Mouse (Mus musculus): ENCODE measurements at regions not wholly inside any gene's neighbourhood (a gene's known extent, or its start where the extent isn't known, plus 50 kb on each side); places are given as distances from the start of the nearest gene placed in this dataset.
"Not testable (repeated sequence)": the region's sequence is repeated elsewhere in the genome, so short reads cannot be mapped to it uniquely, and the experiment has no call there.

DNA sequence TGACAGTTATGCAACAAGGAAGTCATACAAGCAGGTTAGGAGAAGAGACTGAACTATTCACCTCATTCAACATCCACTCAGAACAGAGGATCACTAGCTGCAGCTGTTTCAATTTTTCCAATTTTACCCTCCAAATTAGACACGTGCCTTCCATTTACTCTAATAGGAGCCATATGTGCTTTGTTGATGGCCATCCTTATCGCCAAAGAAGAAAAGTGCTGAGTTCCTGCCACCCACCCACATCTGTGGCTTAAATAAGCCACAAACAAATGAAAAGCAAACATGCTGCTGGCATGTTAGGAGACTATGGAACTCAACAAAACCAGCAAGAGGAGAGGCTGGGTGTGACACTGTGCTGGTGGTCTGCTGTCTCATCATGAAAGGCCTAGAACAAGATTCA lies 1786.1 kb downstream of the 9330182O14Rik start:
- DNase-seq (ENCODE audit: low read depth, low spot score) = no peak

DNA sequence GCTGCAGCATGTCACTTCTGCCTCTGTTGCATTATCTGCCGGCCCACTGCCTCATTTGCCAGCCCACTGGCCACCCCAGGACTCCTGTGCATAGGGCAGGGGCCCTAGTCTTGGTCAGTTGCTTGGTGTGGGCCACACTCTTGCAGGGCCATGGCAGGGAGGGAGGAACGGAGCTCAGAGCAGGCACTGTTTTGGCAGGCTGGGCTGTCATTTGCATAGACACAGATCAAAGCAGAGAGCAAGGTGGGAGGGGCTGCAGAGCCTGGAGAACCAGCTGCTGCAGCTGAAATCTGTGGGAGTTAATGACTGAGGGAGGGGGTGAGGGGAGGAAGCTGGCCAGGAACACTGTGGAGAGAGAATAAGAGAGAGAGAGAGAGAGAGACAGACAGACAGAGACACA lies 1802.5 kb downstream of the 9330182O14Rik start:
- no peak for DNase-seq (ENCODE audit: low read depth, low spot score)

DNA sequence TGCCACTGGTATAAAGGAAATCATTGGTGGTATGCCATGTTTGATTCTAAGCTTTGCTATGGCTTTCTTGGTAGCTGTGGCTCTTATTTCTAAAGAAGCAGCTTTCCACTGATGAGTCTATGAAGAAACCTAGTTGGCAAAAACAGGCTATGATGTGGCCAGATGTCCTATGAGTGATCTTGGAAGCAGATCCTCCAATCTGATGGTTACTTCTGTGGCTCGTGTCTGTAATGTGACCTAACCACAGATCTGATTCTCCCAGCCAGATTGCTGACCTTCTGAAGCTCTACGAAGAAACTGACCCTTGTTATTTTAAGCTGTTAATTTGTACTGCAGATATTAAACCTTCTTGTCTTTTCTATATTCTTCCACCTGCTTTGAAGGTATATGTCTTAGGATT lies 1811.1 kb downstream of the 9330182O14Rik start:
- DNase-seq (ENCODE audit: low read depth, low spot score) = no peak

DNA sequence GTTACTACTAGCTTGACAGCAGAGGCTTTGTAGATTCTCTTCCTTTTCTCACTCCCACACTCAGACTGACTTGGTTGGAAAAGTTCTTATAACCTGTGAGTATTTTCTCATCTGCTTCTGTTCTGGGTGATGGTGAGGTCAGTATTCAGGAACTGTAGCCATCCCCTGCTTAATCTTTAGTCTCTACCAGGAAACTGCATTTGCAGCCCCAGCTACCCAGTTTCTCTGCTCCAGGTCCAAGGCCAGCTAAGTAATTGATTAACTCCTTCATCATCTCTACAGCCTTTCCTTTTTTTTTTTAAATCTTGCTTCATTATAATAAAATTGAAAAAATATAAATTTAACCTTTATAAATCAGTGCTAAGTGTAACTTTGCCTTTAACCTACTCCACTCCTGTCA lies 1813.7 kb downstream of the 9330182O14Rik start:
- DNase-seq (ENCODE audit: low read depth, low spot score) = no peak

DNA sequence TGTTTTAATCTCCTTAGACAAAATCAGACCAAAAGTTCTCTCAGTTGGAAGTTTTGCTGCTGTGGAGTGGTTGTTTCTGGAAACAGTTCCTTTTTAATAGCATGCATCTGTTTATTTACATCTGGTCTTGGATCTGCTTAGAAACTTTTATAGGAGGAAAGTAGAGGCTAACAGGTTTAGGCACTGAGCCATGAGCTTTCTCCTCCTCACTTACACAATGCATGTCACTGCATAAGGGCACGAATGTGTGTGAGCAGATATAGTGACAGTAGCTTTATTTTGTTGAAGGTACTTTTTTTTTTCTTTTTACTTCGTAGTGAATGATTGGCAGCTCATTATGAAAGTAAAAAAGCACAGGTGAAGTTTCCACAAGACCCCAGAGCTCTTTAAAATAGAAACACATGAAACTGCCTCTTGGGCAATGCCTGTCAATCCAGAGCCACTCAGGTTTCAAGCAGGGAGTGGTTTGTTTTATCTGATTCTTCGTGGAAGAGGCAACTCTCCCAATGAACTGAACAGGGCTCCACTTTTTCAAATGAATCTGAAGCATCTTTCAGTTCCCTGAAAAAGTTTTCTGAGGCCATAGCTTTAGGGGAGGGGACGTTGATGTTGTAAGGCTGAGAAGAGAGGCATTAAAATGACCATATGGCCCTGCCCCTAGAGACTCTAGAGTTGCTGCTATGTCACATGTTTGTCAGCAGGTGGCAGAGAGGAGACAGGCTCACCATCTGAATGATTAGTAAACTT lies 1814.4 kb downstream of the 9330182O14Rik start:
- DNase-seq (ENCODE audit: low read depth, low spot score) = no peak

DNA sequence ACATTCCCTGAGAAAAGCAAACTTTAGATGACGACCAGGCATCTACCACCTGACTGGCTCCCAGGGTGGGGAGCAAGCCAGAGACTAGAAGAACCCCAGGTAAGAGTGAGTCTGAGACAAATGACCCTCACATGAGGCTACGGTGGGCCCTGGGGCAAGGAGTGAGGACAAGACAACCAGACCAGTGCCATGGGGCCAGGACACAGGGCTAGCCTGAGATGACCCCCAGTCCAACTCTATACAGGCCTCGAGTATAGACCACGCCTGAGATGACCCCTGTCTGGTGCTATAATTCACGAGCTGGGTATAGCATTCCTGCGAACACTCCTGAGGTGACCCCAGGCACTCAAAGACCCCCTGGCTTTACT lies 1814.9 kb downstream of the 9330182O14Rik start:
- no peak for DNase-seq (ENCODE audit: low read depth, low spot score)

DNA sequence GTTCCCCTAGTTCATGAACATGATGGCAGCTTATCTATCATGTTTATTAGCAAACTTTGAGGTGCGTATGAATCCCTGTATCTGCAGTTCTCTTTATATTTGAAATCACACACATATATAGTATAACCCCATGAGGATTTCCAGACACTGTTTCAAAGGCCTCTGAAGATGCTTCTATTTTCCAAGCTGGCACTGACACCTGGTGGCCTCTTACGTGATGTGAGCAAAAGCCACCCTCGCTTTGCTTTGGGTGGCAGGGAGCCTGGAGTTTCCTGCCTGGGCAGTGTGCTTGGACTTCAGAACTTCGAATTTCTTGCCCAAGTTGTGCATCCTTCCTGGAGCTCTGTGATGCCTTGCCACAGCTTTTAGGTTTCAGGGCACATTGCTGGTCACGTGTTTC lies 1817.1 kb downstream of the 9330182O14Rik start:
- DNase-seq (ENCODE audit: low read depth, low spot score) = no peak

DNA sequence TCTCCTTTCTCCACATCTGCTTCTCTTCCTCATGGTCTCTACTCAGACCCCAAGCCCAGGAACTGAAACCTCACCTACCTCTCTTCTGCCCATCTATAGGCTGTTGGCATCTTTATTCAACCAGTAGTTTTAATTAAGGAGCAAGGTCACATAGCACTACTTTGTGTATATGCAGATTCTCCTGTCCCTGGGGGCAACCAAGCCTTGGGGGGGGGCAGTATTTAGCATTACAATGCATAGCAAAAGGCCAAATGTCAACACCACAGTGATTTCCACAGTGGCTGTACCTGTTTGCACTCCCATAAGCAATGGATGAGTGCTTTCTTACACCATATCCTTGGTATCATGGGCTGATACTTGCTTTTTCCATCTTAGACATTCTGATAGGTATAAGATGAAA lies 1826.4 kb downstream of the 9330182O14Rik start:
- DNase-seq (ENCODE audit: low read depth, low spot score) = no peak

DNA sequence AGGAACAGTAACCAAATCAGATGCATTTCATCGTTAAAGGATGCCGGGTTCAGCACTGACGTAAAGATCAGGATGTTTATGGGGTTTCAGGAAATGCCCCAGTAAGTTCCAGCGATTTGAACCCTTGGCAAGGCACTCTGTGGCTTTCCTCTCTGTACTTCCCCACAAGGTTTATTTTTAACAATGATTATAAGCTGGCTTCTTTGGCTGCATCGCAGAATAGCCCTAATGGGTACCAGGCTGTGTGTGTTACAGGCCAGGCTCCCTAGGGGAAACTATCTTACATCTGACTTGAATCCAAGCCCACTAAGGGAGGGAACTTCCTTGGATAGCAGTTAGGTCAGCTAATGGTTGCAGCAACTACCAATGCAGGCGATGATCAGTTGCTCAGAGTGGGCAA lies 1836.7 kb downstream of the 9330182O14Rik start:
- DNase-seq (ENCODE audit: low read depth, low spot score) = no peak

DNA sequence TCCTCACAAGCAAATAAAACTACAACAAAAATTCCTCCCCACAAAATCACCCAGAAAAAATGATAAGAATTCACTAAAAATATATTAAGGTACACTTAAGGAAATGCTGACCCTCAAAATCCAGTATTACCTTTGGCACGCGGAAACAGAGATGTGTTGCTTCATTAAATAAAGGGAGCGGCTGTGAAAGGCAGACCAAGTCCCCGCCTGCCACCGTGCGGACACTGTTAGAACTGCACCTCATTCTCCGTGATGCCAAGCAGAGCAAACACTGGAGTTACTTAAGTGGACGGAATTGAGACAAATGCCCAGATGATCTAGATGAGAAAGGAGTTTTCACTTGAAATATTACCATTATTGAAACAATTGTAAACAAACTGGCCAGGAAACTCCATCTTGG lies 1839.1 kb downstream of the 9330182O14Rik start:
- peak; percentile 32 for DNase-seq (ENCODE audit: low read depth, low spot score)

DNA sequence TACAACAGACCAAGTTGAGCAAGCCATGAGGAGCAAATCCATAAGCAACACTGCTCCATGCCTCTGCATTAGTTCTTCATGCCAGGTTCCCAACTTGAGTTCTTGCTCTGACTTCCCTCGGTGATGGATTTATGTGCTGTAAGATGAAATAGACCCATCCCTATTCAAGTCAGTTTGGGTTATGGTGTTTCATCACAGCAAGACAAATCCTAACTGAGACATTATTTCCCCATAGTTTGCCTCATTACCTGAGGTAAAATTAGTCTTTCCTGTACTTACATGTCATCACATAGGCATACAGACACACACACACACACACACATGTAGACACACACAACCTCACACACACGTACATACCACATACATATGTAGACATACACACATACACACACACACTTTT lies 1843.0 kb downstream of the 9330182O14Rik start:
- no peak for DNase-seq (ENCODE audit: low read depth, low spot score)

DNA sequence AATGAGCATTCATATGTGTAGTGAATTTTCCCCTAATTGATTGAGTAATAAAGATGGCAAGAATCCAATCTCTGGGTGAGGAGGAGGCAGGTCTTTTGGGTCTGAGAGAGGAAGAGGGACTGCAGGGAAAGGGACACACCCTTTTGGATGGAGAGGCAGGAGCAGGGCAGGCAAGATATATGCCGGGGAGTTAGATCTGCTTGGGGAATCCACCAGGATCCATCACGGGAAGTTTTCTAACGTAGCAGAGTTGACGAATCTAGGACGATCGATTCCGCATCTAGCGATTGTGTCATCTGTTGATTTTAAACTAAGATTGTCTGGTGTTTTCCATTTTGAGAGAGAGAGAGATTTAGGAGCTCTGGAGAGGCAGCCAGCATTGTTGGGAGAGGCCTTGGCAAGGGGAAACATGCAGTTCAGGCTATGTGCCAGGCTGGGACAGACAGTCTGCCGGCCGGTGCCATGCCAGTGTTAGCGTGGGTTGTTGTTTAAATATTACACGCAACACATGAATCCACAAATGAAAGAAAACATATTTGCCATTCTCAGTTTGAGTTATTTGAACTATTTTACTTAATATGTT lies 1843.6 kb downstream of the 9330182O14Rik start:
- no peak for DNase-seq (ENCODE audit: low read depth, low spot score)

DNA sequence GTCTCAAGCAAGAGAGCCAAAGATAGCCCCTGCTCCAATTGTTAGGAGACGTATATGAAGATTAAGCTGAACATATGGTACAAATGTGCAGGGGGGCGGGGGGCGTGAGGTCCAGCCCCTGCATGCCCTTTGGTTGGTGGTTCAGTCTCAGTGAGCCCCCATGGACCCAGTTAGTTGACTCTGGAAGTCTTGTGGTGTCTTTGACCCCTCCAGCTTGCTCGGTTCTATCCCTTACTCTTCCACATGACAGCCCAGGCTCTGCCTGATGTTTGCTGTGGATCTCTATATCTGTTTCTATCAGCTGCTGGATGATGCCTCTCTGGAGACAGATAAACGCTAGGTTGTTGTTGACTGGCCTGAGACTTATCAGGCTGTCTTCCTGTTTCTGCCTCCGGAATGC lies 1849.1 kb downstream of the 9330182O14Rik start:
- DNase-seq (ENCODE audit: low read depth, low spot score) = no peak

DNA sequence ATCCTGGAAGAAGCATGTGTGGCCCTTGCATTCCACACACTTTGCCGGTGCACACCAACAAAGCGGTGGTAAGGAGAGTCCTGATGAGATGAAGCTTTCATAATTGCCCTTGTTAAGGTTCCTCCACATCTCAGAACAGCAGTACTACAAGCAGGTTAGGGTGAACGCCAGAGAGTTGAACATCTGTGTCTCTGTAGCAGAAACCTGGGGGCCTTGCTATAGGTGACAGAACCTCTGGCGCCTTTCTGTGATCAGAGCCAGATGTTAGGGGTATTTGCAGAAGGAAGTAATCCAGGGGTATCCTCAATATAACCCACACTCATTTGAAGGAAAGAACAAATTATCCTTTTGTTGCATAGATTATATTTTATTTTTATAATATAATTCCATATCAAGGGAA lies 1850.1 kb downstream of the 9330182O14Rik start:
- no peak for DNase-seq (ENCODE audit: low read depth, low spot score)

DNA sequence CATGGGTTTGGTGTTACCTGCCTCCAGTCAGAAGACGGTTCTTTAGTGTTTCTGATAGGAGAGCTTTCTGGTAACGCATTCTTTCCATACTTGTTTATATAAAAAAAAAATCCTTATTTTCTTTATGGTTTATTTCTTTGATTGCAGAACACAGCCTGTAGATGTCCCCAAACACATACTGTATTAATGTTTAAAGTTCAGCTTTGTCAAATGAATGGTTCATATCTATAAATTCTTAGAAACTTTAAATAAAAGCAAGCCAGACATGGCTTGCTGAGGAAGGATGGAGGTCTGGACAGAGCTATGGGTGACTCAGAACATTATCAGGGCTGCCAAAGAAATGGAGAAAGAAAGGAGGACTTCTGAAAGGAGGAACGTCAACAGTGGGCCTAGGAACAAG lies 1852.1 kb downstream of the 9330182O14Rik start:
- DNase-seq (ENCODE audit: low read depth, low spot score) = no peak

DNA sequence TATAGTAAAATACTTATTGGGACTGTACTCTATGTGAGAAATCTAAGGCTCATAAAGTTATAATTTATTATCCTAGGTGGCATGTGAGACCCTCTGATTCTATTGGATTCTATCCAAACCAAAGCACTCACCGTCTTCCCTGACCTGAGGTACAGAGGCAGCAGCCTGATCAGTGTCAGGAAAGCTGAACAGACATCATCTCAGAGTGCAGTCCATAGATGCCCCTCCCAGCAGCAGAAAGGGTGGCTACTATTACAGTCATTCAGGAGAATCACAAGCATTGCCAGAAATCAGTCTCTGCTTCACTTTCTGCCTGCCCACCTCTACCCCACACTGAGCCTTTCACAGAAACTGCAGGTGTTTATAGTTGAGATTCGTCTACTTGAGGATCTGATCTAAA lies 1854.9 kb downstream of the 9330182O14Rik start:
- DNase-seq (ENCODE audit: low read depth, low spot score) = no peak

DNA sequence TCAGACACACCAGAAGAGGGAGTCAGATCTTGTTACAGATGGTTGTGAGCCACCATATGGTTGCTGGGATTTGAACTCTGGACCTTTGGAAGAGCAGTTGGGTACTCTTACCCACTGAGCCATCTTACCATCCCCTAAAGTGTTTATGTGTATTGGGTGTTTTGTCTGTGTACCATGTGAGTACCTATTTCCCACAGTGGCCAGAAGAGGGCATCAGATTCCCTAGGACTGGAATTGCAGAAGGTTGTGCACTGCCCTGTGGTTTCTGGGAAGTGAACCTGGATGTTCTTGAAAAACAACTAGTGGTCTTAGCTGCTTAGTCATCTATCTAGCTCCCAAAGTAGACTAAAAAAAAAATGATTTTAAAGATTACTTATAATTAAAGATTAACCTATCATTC lies 1857.7 kb downstream of the 9330182O14Rik start:
- no peak for DNase-seq (ENCODE audit: low read depth, low spot score)

DNA sequence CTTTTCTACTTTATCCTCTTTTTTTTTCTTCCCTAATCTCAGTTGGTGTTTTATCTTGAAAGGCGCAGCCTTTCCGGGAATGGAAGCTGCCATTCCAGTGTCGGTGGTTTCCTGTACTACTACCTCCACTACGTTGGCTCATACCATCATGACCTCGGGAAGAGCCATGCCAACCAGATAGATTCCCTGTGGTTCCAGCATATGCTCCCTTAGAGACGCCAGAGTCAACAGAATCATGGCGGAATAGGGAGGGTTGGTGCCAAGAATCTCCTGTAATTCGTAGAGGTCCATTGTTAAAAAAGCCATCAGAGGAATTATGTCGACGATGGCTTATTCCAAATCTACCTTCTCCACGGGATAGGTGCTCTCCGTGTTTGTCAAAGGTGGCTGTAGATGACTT lies 1898.1 kb downstream of the 9330182O14Rik start:
- not testable (repeated sequence) for DNase-seq (ENCODE audit: low read depth, low spot score)

DNA sequence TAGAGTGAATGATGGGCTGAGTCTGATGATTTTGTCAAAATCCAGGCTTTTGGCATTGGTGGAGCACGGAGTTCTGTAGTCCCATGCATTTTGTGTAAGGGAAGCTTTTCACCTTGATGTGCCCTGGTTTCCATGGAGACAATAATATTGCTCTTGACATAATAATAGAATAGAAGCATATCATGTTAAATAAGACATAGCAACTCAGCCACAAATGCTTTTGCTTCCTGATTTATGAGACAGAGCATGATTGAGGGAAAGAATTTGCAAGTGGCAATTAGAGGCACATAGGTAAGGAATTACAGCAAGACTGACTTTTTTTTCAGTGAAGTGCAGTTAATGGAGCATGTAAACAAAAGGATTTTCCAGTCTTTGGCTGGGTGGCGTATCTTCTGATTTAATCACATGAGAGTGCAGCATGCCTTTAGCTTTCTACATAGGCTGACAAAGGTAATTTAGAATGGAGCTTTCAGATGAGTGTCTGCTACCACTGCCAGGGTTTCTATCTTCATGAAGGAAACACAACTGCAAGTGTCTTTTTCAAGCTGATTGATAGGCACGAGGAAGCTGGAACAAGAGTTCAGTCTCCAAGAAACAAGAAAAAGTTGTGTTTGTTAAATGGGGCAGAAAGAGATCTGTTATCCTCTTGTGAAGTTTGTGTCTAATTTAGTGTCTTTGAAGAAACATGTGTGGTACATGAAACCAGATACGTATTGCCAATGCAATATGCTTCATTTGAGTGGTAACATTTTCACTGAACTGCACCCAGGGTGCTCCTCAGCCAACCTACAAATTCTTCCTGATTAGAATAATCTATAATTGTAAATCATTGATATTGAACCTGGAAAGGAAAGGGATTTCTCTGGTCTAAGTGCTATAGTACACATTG lies 1913.2 kb downstream of the 9330182O14Rik start:
- no peak for DNase-seq (ENCODE audit: low read depth, low spot score)

DNA sequence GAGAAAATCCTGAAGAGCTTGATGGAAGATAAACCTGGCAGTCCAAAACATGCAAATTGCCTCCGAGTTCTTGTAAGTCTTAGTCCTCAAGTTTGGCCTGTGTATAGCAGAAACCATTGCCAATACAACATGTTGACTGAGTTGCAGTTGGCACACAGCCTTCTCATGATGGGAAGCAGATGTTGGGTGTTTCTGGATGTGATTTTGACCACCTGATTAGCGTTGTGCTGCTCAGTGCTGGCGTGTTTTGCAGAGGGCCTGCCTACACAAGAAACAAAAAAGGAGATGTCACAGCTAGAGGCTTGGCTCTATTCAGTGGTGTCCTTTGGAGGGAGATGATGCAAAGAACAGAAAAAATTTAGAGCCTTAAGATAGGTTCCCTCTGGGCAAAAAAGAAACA lies 1922.6 kb downstream of the 9330182O14Rik start:
- no peak for DNase-seq (ENCODE audit: low read depth, low spot score)

DNA sequence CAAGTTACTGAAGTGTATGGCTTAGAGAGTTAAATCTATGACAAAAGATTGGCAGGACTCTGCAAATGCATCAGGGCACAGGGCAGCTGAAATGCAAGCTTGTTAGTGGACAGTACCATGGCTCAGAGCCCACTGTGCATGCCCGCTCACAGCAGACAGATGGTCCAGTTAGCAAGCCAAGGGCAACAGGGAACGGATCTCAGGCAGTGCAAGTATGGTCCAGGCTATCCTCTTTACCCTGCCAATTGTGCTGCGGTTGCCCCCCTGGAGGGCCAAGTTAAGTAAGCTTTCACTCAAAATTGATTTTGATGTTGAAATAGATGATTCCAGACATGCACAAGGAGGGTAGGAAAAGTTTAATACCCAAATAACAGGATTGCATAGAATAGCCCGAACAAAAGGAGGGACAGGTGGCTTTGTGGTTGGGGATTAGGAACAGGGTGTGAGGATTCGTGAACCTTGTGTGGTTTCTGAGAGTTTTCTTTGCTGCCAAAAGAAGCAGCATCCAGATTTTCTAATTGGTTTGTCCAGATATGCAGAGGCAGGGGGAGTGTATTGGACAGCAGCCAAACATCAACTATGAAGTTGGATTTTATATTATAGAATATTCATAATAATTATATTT lies 1934.2 kb downstream of the 9330182O14Rik start:
- no peak for DNase-seq (ENCODE audit: low read depth, low spot score)

DNA sequence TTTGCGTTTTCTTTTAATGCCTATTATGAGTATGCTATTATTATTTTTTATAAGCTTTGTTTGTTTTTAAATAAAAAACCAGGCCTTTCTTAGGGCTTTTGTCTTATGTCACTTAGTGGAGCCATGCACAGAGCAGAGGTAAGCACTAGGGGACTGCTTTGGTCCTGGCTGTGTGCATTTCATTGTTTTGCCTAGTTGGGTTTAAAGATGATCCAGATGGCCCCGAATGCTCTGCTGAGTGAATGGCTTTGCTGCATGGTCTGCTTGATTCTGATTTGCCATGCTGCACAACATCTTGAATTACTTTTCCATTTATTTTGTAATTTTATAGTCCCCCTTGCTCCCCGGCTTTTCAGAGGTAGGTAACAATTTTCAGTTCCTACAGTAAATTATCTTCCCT lies 1934.9 kb downstream of the 9330182O14Rik start:
- DNase-seq (ENCODE audit: low read depth, low spot score) = no peak

Data from retina, adult 2 months (tissue).